Mouse (Mus musculus): ENCODE measurements around the gene Dyrk4.

Dyrk4 gene

DNA sequence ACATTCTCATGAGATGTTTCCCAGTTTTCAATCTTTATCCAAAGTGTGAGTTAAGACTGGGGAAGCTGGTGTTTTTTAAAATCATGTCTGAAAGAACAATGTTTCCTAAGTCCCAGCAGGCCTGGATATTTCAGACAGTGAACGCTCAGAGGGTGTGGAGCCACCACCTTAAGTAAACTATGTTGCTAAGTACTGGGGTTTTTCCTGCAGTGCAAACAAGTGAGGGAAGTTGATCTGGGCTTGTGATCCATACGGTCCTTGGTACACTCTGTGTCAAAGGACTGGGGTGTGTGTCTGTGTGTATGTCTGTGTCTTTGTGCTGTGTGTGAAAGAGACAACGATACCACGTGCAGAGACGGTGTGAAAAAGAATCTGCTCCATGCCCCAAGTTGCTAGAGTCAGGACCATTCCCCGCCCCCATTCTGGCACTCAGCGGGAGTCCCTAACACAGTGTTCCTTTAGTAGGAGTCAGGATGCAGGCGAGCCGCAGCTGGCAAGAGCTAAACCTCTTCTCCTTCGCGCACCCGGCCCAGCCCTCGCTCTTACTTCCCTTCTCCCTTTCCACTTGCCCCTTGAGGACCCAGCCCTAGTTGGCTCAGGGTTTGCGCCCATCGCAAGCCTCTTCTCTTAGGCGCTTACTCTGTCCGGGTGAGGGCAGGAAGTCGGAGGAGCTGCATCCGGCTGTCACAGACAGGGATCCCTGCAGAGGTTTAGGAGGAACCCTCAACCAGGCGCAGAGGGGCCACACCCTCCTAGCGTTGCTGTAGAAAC lies at the start of gene Dyrk4:
TSS of gene Dyrk4 (minus strand) at position 729 of the 771 bp plus-strand sequence.
- DNase-seq (ENCODE audit: low read depth, low spot score): peak; percentile 20

- DNase-seq (ENCODE audit: low read depth, low spot score): peak; percentile 64
Measured at GRCm38 (mm10) chr6:126966241-126967026, 44.8 kb upstream of the Dyrk4 start.

DNA sequence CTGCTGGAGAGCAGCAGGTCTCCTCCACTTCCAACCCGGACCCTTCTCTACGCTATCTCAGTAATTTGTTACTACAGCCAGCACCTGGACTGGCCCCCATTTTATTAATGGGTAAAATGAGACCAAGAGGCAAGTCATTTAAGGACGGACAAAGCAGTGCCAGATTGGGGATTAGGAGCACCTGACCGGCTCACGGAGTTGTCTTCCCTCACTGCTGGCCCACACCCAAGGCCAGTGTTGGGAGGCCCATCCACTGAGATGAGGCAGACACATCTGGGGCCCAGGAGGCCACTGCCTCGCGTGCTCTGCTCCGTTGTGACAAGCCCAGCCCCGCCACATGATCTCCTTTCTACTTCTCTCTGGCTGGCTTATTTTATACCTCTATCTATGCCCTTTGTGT lies 41.8 kb upstream of the Dyrk4 start:
- DNase-seq (ENCODE audit: low read depth, low spot score): no peak

- no peak for DNase-seq (ENCODE audit: low read depth, low spot score)
Measured at GRCm38 (mm10) chr6:126962709-126963108, 41.1 kb upstream of the Dyrk4 start.

GRCm38 (mm10) chr6:126961371-126962018 lies 39.9 kb upstream of the Dyrk4 start:
- DNase-seq (ENCODE audit: low read depth, low spot score): no peak

GRCm38 (mm10) chr6:126955734-126956133 lies 34.1 kb upstream of the Dyrk4 start:
- DNase-seq (ENCODE audit: low read depth, low spot score): peak; percentile 90

- no peak for DNase-seq (ENCODE audit: low read depth, low spot score)
Measured at GRCm38 (mm10) chr6:126948336-126948735, 26.7 kb upstream of the Dyrk4 start.

DNA sequence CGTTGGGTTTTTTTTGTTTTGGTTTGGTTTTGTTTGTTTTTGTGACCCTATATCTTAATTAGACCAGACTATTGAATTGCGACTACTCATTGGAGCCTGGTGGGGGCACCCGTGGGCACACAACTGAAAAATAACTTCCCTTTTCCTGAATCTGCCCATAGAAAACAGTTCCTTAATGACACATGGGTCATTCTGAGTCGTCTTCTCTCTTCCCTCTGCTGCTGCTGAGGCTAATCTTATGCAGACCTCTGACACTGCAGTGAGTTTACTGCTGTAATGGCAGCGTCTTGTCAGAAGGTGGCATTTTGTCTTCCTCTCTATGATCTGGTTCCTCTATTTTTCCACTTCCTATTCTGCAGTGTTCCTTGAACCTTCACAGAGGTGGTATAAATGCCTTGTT lies 18.8 kb upstream of the Dyrk4 start:
- peak; percentile 48 for DNase-seq (ENCODE audit: low read depth, low spot score)

DNA sequence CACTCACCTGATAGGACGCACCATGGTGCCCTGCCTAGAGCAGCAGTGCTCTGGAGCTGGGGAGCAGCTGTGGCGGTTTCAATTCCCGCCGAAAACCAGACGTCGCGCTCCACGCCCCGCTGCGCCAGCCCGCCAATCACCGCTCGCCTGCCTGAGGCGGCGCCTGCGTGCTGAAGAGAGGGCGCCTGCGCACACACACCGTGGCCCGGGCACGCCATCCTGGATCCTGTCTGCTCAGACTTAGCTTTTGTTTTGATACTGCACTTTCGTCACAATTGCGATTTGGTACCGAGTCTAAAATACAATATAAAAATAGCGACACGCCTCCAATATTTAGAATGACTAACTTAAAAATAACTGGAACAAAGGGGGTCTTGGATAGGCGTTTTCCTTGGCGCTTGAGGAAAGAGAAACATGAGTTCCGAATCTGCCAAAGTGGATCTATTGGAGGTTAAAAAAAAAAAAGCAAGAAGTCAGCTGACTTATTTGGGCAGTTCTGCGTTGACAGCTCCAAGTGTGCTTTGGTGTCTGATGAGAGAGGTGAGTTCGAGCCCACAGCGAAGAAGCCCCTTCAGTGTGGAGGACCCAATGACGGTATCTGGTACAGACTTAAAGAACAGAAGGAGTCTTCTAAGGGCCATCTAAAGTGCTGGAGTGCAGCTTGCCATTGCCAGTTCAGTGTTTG lies 18.0 kb upstream of the Dyrk4 start, which contains the start of the genes Rad51ap1 and D6Wsu163e:
TSS of gene Rad51ap1 (minus strand) at position 101 of the 685 bp plus-strand sequence.
TSS of gene D6Wsu163e (plus strand) at position 476 of the 685 bp plus-strand sequence.
- DNase-seq (ENCODE audit: low read depth, low spot score): peak; percentile 98

GRCm38 (mm10) chr6:126938853-126939486 lies 17.3 kb upstream of the Dyrk4 start:
- DNase-seq (ENCODE audit: low read depth, low spot score): no peak

- no peak for DNase-seq (ENCODE audit: low read depth, low spot score)
Measured at GRCm38 (mm10) chr6:126938047-126938446, 16.4 kb upstream of the Dyrk4 start.

DNA sequence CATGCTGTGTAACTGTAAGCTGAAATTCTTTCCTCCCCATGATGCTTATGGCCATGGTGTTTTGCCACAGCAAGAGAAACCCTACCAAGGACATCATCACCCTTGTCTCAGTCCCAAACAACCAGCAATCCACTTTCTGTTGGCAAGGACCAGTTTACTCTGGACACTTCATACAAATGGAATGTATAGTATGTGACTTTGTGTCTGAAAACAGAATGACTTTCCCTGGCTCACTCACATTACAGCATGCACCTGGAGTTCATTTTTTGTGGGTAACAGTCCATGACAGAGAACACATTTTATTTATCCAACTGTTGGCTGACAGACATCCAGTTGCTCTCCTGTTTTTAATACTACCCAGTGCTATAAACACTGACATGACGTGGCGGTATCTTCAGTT lies 11.3 kb upstream of the Dyrk4 start:
- no peak for DNase-seq (ENCODE audit: low read depth, low spot score)

DNA sequence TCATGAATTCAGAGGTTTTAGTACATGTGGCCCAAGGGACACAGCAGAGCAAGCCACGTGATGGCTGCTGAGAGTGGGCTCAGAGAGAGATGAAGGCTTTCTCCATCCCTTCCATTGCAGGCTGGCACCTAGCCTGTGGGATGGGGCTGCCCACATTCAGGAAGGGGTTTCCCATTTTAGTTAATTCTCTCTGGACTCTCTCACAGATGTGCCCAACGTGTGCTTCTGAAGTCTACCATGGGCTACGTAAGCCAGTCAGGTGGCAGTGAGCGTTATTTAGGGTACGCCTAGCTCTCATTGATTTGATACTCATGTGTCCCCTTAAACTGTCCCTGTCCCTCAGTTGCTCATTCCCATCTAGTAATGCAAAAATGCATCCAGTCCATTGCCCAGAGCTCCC lies 6.7 kb downstream of the Dyrk4 start:
- no peak for DNase-seq (ENCODE audit: low read depth, low spot score)

GRCm38 (mm10) chr6:126910727-126911126 lies 10.9 kb downstream of the Dyrk4 start:
- DNase-seq (ENCODE audit: low read depth, low spot score): peak; percentile 16

DNA sequence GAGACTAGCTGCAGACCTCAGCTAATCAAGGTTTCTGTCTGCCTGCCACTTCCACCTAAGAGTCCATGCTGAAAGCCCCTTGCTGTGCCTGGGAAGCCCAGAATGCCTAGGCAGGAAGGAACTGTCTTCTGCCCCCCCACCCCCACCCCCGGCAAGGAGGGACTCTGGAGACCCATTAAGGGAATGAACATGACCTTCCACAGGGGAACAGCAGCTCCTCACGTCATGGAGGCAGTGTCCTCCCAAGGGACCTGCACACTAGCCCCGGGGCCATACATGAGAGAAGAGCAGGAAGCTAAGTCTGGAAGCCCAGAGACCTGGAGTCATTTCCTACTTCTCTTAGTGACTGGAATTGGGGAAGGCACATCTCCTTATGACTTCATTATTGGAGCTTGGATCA lies 13.8 kb downstream of the Dyrk4 start:
- no peak for DNase-seq (ENCODE audit: low read depth, low spot score)

DNA sequence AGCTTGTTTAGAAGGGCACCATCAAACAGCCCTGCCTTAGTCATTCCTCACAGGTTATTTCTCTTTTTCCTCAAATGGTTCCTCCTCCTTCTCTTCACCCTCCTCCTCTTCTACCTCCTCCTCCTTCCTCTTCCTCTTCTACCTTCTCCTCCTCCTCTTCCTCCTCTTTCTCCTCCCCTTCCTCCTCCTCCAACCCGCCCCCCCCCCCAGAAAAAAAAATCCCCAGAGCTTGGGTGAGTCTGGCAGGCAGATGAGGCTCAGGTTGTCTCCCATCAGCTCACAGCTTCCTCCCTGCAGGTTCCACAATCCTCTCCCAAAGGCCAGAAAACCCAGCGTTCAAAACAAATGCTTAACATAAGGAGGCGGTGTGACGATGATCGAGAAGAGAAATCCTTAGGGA lies 14.3 kb downstream of the Dyrk4 start:
- no peak for DNase-seq (ENCODE audit: low read depth, low spot score)

DNA sequence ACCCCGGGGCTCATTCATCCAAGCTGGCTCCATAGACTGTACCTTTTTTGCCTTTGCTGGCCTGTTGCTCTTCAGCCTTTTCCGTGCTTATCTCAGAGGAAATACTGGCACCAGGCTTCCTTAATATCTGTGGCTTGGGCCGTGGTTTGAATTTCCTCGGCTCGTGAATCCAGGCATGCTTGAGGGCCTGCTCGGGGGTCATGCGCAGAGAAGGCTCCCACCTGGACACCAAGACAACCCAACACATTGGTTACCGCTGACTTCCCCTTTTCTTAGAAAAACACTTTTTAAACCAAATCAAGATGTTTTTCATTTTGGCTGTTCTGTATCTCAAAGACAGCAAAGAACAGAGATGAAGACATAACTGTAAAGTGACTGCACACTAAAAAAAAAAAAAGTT lies 44.5 kb downstream of the Dyrk4 start:
- no peak for DNase-seq (ENCODE audit: low read depth, low spot score)

DNA sequence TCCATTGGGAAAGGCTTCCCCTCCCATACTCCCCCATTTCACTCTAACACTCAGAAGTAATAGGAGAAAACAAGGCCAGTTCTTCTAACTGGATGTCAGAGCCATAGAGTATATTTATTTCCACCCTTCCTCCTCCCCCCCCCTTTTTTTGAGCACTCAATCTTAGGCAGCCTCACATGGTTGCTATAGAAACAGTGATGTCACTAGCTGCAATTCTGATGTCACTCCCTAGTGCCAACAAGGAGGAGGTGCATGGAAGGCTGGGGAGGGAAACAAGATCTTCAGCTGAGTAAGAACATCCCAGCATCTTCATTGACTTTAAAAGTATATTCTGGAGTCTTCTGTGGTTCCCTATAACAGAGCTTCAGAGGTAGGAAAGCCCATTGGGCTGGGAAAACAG lies 68.8 kb downstream of the Dyrk4 start, which contains the start of gene Akap3:
TSS of gene Akap3 (plus strand) at position 218 of the 400 bp plus-strand sequence.
- DNase-seq (ENCODE audit: low read depth, low spot score): peak; percentile 53

- DNase-seq (ENCODE audit: low read depth, low spot score): peak; percentile 98
Measured at GRCm38 (mm10) chr6:126848712-126849704, 72.6 kb downstream of the Dyrk4 start, which contains the start of gene Ndufa9. TSS of gene Ndufa9 (minus strand) at chr6:126849136.

DNA sequence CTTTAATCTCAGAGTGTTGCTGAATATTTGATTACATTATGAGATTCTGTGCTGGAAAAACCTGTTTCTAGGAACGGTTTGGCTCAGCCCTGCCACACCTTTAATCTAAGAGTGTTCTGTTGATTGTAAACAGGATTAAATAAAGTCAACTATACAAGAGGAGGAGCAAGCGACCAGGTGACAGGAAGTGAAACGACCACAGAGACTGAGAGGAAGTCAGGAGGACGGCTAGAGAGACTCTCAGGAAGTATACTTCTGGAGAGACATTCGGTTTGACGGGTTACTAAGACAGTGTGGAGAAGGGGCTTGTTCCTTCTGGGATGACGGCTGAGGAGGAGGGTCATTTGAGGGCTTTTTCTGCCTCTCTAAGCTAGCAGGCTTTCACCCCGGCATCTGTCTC lies 85.0 kb downstream of the Dyrk4 start:
- DNase-seq (ENCODE audit: low read depth, low spot score): no peak

Measured in brain, adult 2 months (tissue).